In the genomic region with DNA sequence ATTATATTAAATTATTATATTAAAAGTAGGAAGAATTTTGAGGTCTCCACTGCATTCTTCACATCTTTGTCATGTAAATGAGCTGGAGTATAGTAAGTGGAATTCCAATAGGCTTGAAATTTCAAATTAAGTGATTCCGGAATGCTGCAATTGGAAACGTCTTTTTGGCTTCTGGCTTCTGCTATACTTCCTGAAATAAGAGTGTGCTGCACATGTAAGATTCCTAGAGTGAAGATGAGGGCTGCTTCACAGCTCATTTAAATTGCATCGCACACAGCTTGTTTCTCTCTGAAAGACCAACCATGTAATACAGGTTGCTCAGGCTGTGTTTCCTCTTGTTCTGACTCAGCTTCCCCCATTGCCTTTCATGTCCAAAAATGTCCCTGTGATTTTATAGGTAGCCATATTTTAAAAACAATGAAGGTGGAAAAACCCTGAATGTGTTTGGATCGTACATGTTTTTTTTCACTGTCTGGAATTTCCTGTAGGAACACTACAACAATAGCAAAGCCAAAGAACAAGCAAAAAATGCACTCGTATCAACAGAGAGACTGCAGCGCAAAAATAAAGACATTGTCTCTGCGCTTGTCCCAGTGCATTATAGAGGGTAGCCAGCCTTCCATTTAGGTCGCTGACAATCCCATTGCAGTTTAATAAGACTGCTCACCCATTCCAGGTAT, we compare ENCODE assay signal across 11 mouse cellular contexts. TPM values are rescaled to one million over a fixed set of nuclear protein-coding genes. Genes with fewer than 3 reads are reported as not detected.
DNase-seq lines count a peak whose midpoint lies in the region; ATAC-seq and TF ChIP-seq lines count a peak whose summit lies in the region.
"Had no signal": no experiment of that assay in that cellular context is flagged by ENCODE, and none has a peak within 500 bp of the region (broad histone marks: within the 10 kb centered on the region; RNA-seq: fewer than 3 reads in every experiment).

No protein-coding gene starts in this region.

- H3K9me3 ChIP-seq in heart, embryonic 15.5 days (replicated peaks), result no peaks in the 10 kb centered on the region
- no peaks in the 10 kb centered on the region for H3K9me3 ChIP-seq in embryonic facial prominence, embryonic 15.5 days (replicated peaks)

- ATAC-seq in heart, embryonic 15.5 days (replicated peaks; ENCODE audit: insufficient number of reproducible peaks, insufficient read depth, low FRiP score, low read depth), result peak; percentile 22; the same call in 1 of the 2 replicates
- ATAC-seq in embryonic facial prominence, embryonic 15.5 days (ENCODE audit: insufficient number of reproducible peaks, low FRiP score, low TSS enrichment, low read depth), result no peak

- H3K36me3 ChIP-seq in heart, embryonic 15.5 days, result no peaks in the 10 kb centered on the region
- no peaks in the 10 kb centered on the region for H3K36me3 ChIP-seq in embryonic facial prominence, embryonic 15.5 days

- 72% methylated on average over 8 of the region's 8 CpGs for WGBS in heart, embryonic 15.5 days
- WGBS in embryonic facial prominence, embryonic 15.5 days, result 50% methylated on average over 8 of the region's 8 CpGs

- H3K27ac ChIP-seq in heart, embryonic 15.5 days, result peak overlapping the region; percentile 67
- H3K27ac ChIP-seq in layer of hippocampus, adult 2 months, result peak overlapping the region; percentile 5; the same call in 1 of the 2 replicates
- H3K27ac ChIP-seq in embryonic facial prominence, embryonic 15.5 days (replicated peaks), result peak overlapping the region; percentile 55

- no peaks in the 10 kb centered on the region for H3K27me3 ChIP-seq in heart, embryonic 15.5 days
- no peaks in the 10 kb centered on the region for H3K27me3 ChIP-seq in embryonic facial prominence, embryonic 15.5 days

- DNase-seq in heart, adult 8-10 months (ENCODE audit: low spot score), result no peak
- no peak for DNase-seq in layer of hippocampus, adult 2 months (ENCODE audit: low spot score in 2 of 2)
- no peak for DNase-seq in layer of hippocampus, adult 18-20 months (ENCODE audit: low spot score in 2 of 2)
- DNase-seq in Muller cell, postnatal 12 days (ENCODE audit: inconsistent ontology term), result peak; percentile 78
- DNase-seq in cerebellum, postnatal 10 days, result no peak
- no peak for DNase-seq in right cerebral cortex, adult 2 months (ENCODE audit: low spot score in 2 of 2)
- DNase-seq: cerebellum, adult 9-11 months; right cerebral cortex, adult 18-20 months; thymus, adult 18-20 months had no signal

- TF ChIP-seq CTCF in layer of hippocampus, adult 2 months (conservative IDR thresholded peaks at IDR 0.05), result no peak

- peaks cover 21% of the 10 kb centered on the region for H3K4me1 ChIP-seq in heart, embryonic 15.5 days (replicated peaks)
- peaks cover 9% of the 10 kb centered on the region; the same call in 1 of the 2 replicates for H3K4me1 ChIP-seq in embryonic facial prominence, embryonic 15.5 days

- no peak overlapping the region for H3K9ac ChIP-seq in heart, embryonic 15.5 days
- H3K9ac ChIP-seq in embryonic facial prominence, embryonic 15.5 days, result no peak overlapping the region

- no peak overlapping the region for H3K4me2 ChIP-seq in heart, embryonic 15.5 days
- no peak overlapping the region for H3K4me2 ChIP-seq in embryonic facial prominence, embryonic 15.5 days (replicated peaks)

- H3K4me3 ChIP-seq in heart, embryonic 15.5 days, result no peak overlapping the region
- H3K4me3 ChIP-seq in layer of hippocampus, adult 2 months, result no peak overlapping the region
- H3K4me3 ChIP-seq in embryonic facial prominence, embryonic 15.5 days (replicated peaks), result no peak overlapping the region

RNA-seq across cellular contexts. Expression of a gene that starts 58.4 kb away (rescaled TPM):
- polyA plus RNA-seq in heart, embryonic 15.5 days (2015; fragmentation: Nextera tagmentation; extraction: Ambion mirVana), result 38.2 and 38.5 TPM in 2 replicates
- total RNA-seq in heart, adult 8-10 months (2022), result 10 to 100 TPM; 14.9 to 17.6 (median 16.5) TPM
- 10 to 100 TPM; 11.1 to 12.7 TPM for total RNA-seq in layer of hippocampus, adult 2 months (2021)
- total RNA-seq in layer of hippocampus, adult 18-20 months (2021), result 10 to 100 TPM; 13.0 to 13.7 TPM
- 50.1 and 51.8 TPM in 2 replicates for polyA plus RNA-seq in embryonic facial prominence, embryonic 15.5 days (2015; fragmentation: Nextera tagmentation; extraction: Ambion mirVana)

Comparison
In these comparisons a context has a peak if more than half of its experiments do, and no peak if none do; other contexts are left out.
1. H3K27ac ChIP-seq: peak in every context shown above with its lines; median percentile 67 in heart, embryonic 15.5 days; 55 in embryonic facial prominence, embryonic 15.5 days; 5 in layer of hippocampus, adult 2 months.